Mouse (Mus musculus) embryonic fibroblast, embryonic 13.5 days (primary cell): ENCODE data around the gene Itgb3. TPM values are rescaled to one million over a fixed set of nuclear protein-coding genes. Genes with fewer than 3 reads are reported as not detected.

Experiments used
- H3K27ac ChIP-seq: 2 replicates; pipeline ENCODE4 v1.5.1; 2012; ENCODE audit warnings: low read length, control low read depth, inconsistent platforms; ENCODE audit not compliant: insufficient read depth
- H3K4me1 ChIP-seq: 2 replicates; pipeline ENCODE4 v1.6.1; 2011; ENCODE audit warnings: low read length; ENCODE audit not compliant: control insufficient read depth, insufficient read depth
- H3K4me3 ChIP-seq: 2 replicates; pipeline ENCODE4 v1.5.1; 2011; ENCODE audit warnings: mild to moderate bottlenecking, control low read depth, low read length; ENCODE audit not compliant: insufficient read depth
- CTCF ChIP-seq: IDR thresholded peaks from 2 replicates; pipeline ENCODE4 v1.5.1; 2011; ENCODE audit warnings: mild to moderate bottlenecking, control low read depth, low read length, moderate library complexity, borderline replicate concordance; ENCODE audit not compliant: insufficient read depth
- POLR2A ChIP-seq: IDR thresholded peaks from 2 replicates; pipeline ENCODE4 v1.6.1; 2011; ENCODE audit warnings: low read depth, mild to moderate bottlenecking, control low read depth, low read length, moderate library complexity
- polyA plus RNA-seq: library from polyadenylated mRNA; stranded (reverse); fragments of >200 nt; gene quantifications from 2 replicates; pipeline ENCODE4 v1.2.4, GENCODE M21; 2011; ENCODE audit warnings: low read depth; ENCODE audit not compliant: missing spikeins, insufficient read length

Gene Itgb3
- polyA plus RNA-seq, 1 experiment, result 19.2 TPM

DNA sequence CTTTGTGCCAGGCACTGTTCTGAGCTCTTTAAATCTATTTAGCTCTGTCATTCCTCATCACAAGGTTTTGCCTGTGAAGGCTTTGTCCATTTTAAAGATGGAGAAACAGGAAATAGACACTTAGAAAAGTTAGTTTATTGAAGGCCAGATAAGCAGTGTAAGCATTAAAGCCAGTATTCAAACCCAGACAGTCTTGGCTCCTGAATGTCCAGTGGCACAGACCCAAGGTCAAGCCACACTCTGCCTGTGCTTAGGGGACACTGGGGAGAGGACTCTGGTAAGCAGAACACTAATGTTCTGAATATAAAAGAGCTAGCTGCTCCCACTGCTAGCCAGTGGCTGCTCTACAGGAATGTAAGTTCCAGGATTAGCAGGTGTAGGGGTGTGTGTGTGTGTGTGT, 56.6 kb downstream of the Itgb3 start:
- TF ChIP-seq CTCF (no peak), POLR2A (no peak)
- Histone ChIP-seq H3K4me1 (peaks cover 2% of the 10 kb centered on the region; the same call in 1 of the 2 replicates), H3K27ac (no peak overlapping the region), H3K4me3 (no peak overlapping the region)

DNA sequence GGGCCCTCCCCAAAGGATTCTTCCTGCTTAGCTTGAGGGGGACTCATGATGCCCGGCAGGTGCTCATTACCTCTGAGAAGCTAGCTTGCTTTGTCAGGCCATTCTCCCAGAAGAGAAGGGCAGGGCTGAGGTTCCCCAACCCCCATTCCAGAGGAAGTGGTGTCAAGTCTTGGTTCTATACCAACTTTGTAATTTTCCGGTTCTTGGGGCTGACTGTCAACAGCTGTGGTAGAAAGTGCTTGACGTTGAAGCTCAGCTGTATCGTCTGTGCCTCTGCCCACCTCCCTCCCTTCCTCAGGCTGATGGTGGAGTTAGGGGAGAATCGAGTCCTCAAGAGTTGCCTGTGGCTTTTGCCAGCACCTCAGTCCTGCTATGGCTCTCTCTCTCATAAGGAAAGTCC, 59.6 kb downstream of the Itgb3 start:
- TF ChIP-seq POLR2A (no peak), CTCF (no peak)
- no peak overlapping the region for H3K27ac ChIP-seq
- peaks cover 2% of the 10 kb centered on the region; the same call in 1 of the 2 replicates for H3K4me1 ChIP-seq

DNA sequence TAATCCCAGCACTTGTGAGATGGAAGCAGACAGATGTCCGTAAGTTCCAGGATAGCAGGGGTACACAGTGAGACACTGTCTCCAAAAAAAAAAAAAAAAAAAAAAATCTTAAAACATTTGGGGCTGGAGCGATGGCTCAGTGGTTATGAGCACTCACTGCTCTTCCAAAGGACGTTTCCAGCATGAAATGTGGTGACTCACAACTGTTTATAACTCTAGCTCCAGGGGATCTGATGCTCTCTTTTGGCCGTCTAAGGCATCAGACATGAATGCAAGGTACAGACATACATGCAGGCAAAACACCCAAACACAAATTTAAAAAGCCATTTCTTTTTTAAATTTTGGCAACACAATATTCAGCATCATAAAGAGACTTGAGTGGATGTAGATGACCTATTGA, 65.6 kb downstream of the Itgb3 start:
- peak overlapping the region; percentile 77; the same call in 1 of the 2 replicates for H3K27ac ChIP-seq
- peaks cover 2% of the 10 kb centered on the region; the same call in 1 of the 2 replicates for H3K4me1 ChIP-seq
- H3K4me3 ChIP-seq, result no peak overlapping the region
- no peak for TF ChIP-seq POLR2A
- TF ChIP-seq CTCF, result no peak

More for the DNA sequence above, 59.6 kb downstream of the Itgb3 start:
- no peak overlapping the region for H3K4me3 ChIP-seq

DNA sequence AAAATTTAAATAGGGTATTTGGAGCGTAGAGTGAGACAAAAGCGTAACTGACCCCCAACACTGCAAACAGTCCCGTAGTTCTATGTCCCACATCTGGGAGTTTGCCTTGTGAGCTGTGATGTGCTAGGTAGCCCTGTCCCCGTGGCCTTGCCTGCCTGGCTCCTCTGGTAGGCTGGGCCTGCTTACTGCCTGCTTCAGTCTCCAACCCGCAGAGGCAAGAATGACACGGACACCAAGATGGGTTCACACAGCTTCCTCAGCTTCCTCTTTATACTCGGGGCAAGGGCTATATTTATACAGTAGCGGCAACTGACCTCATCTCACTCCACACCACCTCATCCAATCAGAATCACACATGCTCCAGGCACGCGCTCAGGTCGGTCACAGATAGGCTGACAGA, 67.0 kb downstream of the Itgb3 start:
- H3K4me1 ChIP-seq, result peaks cover 2% of the 10 kb centered on the region; the same call in 1 of the 2 replicates
- TF ChIP-seq CTCF (no peak), POLR2A (no peak)
- no peak overlapping the region for H3K27ac ChIP-seq
- no peak overlapping the region for H3K4me3 ChIP-seq

DNA sequence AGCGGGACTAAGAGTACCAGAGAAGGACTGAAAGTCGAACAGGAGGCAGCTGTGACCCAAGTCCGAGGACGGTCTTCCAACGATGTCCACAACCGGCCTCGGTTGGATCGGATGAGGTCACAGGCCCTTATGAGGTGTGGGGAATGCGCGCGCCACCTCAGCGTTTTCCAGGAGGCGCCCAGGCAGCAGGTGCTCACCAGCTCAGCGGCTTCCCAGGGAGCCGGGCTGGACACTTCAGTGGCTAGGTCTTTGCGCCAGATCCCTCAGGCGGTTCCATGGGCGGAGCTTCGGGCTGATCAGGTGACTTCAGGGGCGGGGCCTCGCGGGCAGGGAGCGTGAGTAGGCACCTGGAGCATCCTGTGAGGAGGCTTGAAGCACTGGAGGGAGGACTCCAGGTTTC, 77.7 kb downstream of the Itgb3 start, which contains the start of gene Gm11639:
Gene Gm11639 (plus strand): TSS at position 160 of the 400 bp plus-strand sequence.
- Histone ChIP-seq H3K4me1 (no peaks in the 10 kb centered on the region), H3K27ac (no peak within 1 kb of the TSS), H3K4me3 (no peak within 1 kb of the TSS)
- TF ChIP-seq POLR2A (no peak), CTCF (no peak)

DNA sequence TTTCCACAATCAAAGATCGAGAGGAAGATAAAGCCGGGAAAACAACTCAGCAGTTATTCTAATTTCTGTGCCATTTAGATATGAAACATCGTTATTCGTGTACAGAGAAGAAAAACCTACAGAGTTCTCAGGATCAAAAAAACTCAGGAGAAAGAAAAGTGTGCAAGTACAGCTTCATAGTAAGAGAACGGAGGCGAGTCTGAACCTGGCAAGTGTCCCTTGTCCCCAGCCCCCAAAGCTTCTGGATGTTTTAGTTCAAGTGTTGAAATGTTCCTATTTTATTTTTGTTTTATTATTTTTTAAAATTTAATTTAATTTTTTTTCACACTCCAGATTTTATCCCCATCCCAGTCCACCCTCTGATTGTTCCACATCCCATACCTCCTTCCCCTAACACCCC, 85.4 kb downstream of the Itgb3 start:
- TF ChIP-seq POLR2A, result no peak
- no peak for TF ChIP-seq CTCF
- H3K27ac ChIP-seq, result no peak overlapping the region
- H3K4me3 ChIP-seq, result no peak overlapping the region
- no peaks in the 10 kb centered on the region for H3K4me1 ChIP-seq

DNA sequence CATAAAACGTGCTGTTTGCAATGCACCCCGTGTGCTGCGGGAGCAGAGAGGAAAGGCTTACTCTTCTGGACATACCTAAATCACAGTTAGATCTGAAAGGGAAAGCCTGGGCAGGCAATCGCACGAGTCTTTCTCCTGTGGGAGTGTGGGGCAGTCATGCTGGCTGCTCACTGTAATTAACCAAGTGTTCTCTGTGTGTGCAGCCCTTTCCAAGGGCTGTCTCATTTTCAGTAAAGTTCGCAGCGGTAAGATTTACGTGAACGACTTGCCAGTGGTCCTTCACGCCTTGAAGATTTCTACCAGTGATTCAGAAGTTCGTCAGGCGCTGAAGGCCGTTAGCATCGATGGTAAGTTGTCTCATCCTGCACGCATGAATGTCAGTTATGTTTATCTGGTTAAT, 96.3 kb downstream of the Itgb3 start:
- H3K4me1 ChIP-seq, result no peaks in the 10 kb centered on the region
- H3K4me3 ChIP-seq, result no peak overlapping the region
- TF ChIP-seq CTCF, result no peak
- TF ChIP-seq POLR2A, result no peak
- no peak overlapping the region for H3K27ac ChIP-seq

DNA sequence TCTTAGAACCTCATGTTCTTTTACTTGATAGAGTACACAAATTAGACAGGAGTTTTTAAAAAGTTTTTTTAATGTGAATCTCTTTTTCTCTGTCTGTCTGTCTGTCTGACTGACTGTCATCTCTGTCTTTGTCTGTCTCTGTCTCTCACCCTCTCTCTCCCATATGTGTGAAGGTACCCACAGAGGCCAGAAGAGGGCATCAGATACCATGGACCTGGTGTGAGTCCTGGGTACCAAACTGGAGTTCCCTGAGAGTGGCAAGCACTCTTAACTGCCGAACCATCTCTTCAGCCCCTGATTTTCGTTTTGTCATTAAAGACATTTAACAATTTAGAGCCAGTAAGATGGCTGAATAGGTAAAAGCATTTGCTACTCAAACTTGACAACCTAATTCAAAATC, 99.3 kb downstream of the Itgb3 start:
- H3K4me3 ChIP-seq, result no peak overlapping the region
- H3K27ac ChIP-seq, result no peak overlapping the region
- H3K4me1 ChIP-seq, result no peaks in the 10 kb centered on the region
- TF ChIP-seq CTCF, result no peak

Other genes starting within 250 kb of the Itgb3 start
- 55.3 and 66.2 TPM in 2 replicates for gene Kansl1, start 139.1 kb upstream of the Itgb3 start, polyA plus RNA-seq
- gene Cdc27, start 57.4 kb upstream of the Itgb3 start, polyA plus RNA-seq, result 101 and 111 TPM in 2 replicates
- gene Myl4, start 57.3 kb upstream of the Itgb3 start, polyA plus RNA-seq, result 1.6 and 2.7 TPM in 2 replicates
- 0.04 TPM in 1 of 2 replicates, not detected in the other for gene Gm11639, start 77.7 kb downstream of the Itgb3 start, polyA plus RNA-seq